Mouse (Mus musculus) hematopoietic stem cell, adult 5-6 weeks (primary cell): ENCODE results near the gene Gm10352. TPM values are rescaled to one million over a fixed set of nuclear protein-coding genes. Genes with fewer than 3 reads are reported as not detected.
"Not testable (repeated sequence)": the region's sequence is repeated elsewhere in the genome, so short reads cannot be mapped to it uniquely, and the experiment has no call there.

Experiments used
- ATAC-seq, 2 experiments: fragments of 125-278 bp in 1 of 2; replicated peaks in 1 of 2; 2 replicates each; pipeline ENCODE4 v1.8.0; 2016 to 2017; ENCODE audit warnings: inconsistent platforms in 2 of 2, mild to moderate bottlenecking in 2 of 2, moderate number of reproducible peaks in 2 of 2, low read depth in 1 of 2, moderate TSS enrichment in 1 of 2; ENCODE audit not compliant: low FRiP score in 2 of 2, poor library complexity in 2 of 2, severe bottlenecking in 2 of 2, insufficient read depth in 1 of 2, low TSS enrichment in 1 of 2
- total RNA-seq: library from RNA; stranded (forward); fragments of 172-1452, 232-1000 nt; gene quantifications from 2 replicates; pipeline ENCODE4 v1.2.3, GENCODE M21; 2017

Gm10352 gene
- not detected in 2 replicates for total RNA-seq

GRCm38 (mm10) chrY:2900689-2901088 lies at the start of gene Gm10352:
Gene Gm10352 (plus strand): TSS chrY:2900989.
- not testable (repeated sequence) for ATAC-seq

- not testable (repeated sequence) for ATAC-seq
Observed at GRCm38 (mm10) chrY:2932282-2932681, 31.5 kb downstream of the Gm10352 start, which contains the start of gene Gm29289. Gene Gm29289 (plus strand): TSS chrY:2932582.

Other genes starting within 250 kb of the Gm10352 start
- gene Sry, start 237.3 kb upstream of the Gm10352 start, total RNA-seq: not detected in 2 replicates
- gene H2al2b, start 180.3 kb upstream of the Gm10352 start, total RNA-seq: not detected in 2 replicates
- gene Gm4064, start 104.8 kb upstream of the Gm10352 start, total RNA-seq: not detected in 2 replicates
- not detected in 2 replicates for gene Rbmy, start 70.3 kb upstream of the Gm10352 start, total RNA-seq
- gene Gm10256, start 70.3 kb upstream of the Gm10352 start, total RNA-seq: not detected in 2 replicates
- not detected in 2 replicates for gene Gm29289, start 31.6 kb downstream of the Gm10352 start, total RNA-seq